Mouse (Mus musculus) liver (tissue): ENCODE results near the gene Tprg.

Source experiments
- DNase-seq: peaks from one replicate; pipeline ENCODE4 v3.0.0-alpha.2; 2020; ENCODE audit warnings: mixed read lengths

The Tprg gene

GRCm38 (mm10) chr16:25333279-25334219 is 46.9 kb downstream of the Tprg start:
- DNase-seq = no peak

GRCm38 (mm10) chr16:25335058-25335703 is 48.6 kb downstream of the Tprg start:
- no peak for DNase-seq

GRCm38 (mm10) chr16:25349626-25350025 is 63.0 kb downstream of the Tprg start:
- DNase-seq = peak; percentile 20

- DNase-seq = no peak
These were observed 81.2 kb downstream of the Tprg start for GRCm38 (mm10) chr16:25367834-25368233.

- DNase-seq = no peak
These were observed 83.4 kb downstream of the Tprg start for GRCm38 (mm10) chr16:25369984-25370412.

- no peak for DNase-seq
These were observed 87.5 kb downstream of the Tprg start for GRCm38 (mm10) chr16:25374121-25374520.

- peak; percentile 7 for DNase-seq
These were observed 88.2 kb downstream of the Tprg start for GRCm38 (mm10) chr16:25374775-25375174.

GRCm38 (mm10) chr16:25376720-25377373 is 90.2 kb downstream of the Tprg start:
- DNase-seq = peak; percentile 57

GRCm38 (mm10) chr16:25377695-25378094 is 91.1 kb downstream of the Tprg start:
- no peak for DNase-seq

GRCm38 (mm10) chr16:25385498-25386192 is 99.0 kb downstream of the Tprg start:
- no peak for DNase-seq

GRCm38 (mm10) chr16:25394676-25395075 is 108.1 kb downstream of the Tprg start:
- no peak for DNase-seq

- DNase-seq = no peak
These were observed 117.5 kb downstream of the Tprg start for GRCm38 (mm10) chr16:25404156-25404555.

GRCm38 (mm10) chr16:25407204-25407886 is 120.7 kb downstream of the Tprg start:
- DNase-seq = peak; percentile 4

- no peak for DNase-seq
These were observed 121.4 kb downstream of the Tprg start for GRCm38 (mm10) chr16:25408032-25408431.

- no peak for DNase-seq
These were observed 124.7 kb downstream of the Tprg start for GRCm38 (mm10) chr16:25411307-25411706.

GRCm38 (mm10) chr16:25413885-25414284 is 127.3 kb downstream of the Tprg start:
- DNase-seq = no peak

GRCm38 (mm10) chr16:25415186-25415585 is 128.6 kb downstream of the Tprg start:
- no peak for DNase-seq

- DNase-seq = no peak
These were observed 131.4 kb downstream of the Tprg start for GRCm38 (mm10) chr16:25417875-25418630.

GRCm38 (mm10) chr16:25422997-25423396 is 136.4 kb downstream of the Tprg start:
- DNase-seq = no peak

GRCm38 (mm10) chr16:25424001-25424400 is 137.4 kb downstream of the Tprg start:
- no peak for DNase-seq

- DNase-seq = no peak
These were observed 138.3 kb downstream of the Tprg start for GRCm38 (mm10) chr16:25424915-25425314.
